Mouse (Mus musculus): ENCODE measurements around the gene Nav1. TPM values are rescaled to one million over a fixed set of nuclear protein-coding genes. Genes with fewer than 3 reads are reported as not detected.

Gene Nav1
- total RNA-seq, 2 experiments from 2014 or later: 17.2 to 29.5 TPM

- no peak for DNase-seq
These were observed 10.2 kb upstream of the Nav1 start for GRCm38 (mm10) chr1:135617344-135617743.

GRCm38 (mm10) chr1:135615715-135616641 is 8.9 kb upstream of the Nav1 start:
- DNase-seq: peak; percentile 76

DNA sequence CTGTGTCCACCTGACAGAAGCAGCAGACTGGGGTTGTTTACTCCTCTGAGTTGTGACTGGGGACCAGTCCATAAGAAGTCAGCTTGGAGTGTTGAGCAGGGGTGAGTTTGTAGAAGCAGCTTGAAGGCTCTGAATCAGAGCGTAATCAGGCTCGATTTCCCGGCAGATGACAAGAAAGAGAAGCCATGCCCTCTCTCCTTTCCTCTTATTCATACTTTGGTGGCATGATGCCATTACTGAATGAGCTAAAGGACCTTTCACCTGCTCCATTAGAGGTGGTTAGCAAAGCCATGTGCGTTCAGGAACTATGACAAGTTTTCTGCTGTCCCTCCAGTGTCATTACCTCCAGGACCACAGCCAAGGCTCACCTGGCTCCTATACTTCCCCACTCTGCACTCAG is 2.5 kb upstream of the Nav1 start:
- no peak for DNase-seq

- DNase-seq: no peak
These were observed 610 bp downstream of the Nav1 start for GRCm38 (mm10) chr1:135606355-135607015.

DNA sequence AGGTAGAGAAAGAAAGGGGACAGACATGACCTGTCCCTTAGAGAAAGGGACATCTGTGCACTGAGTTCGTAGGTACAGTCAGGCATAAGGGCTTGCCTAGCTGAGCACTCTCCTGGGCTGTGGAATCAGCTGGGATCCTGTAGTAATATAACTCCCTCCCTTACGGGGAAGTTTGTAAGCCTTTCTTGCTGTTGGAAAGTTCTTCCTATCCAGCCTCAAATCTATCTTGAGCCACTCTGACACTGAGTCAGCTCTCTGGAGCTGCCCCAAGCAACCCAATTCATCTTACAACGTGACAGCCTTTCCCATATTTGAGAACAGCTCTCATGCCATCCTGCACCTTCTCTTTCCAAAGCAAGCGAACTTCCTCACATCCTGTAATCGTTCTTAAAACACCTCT is 1.6 kb downstream of the Nav1 start:
- no peak for DNase-seq

DNA sequence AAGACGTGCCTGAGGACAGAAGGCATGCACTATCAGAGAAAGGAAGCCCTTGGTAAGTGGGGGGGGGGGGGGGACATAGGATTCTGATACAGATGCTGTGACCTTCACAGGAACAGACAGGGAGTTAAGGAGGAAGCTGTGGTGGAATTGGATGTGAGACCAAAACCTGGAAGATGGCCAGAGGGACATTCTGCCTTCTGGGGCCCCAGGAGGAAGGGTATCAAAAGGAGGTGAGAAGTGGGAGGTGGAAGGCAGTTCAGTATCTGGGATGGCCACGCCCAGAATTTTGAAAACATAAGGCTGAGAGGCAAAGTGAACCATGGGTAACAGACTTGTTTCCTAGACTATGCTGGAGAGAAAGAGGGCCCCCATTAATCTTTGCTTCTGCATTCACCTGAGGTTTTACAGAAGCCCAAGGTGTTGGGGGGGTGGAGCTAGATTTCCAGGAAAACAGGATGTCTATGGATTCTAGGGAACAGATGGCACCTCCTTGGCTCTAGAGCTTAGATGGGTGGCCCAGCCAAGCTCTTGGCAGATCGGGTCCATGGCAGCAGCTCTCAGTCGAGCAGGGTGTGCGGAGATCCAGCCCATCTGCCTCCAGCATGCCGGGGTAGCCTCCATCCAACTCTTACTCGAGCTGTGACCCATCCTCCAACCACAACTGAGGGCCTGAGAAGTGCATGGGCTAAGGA is 2.6 kb downstream of the Nav1 start:
- no peak for DNase-seq

DNA sequence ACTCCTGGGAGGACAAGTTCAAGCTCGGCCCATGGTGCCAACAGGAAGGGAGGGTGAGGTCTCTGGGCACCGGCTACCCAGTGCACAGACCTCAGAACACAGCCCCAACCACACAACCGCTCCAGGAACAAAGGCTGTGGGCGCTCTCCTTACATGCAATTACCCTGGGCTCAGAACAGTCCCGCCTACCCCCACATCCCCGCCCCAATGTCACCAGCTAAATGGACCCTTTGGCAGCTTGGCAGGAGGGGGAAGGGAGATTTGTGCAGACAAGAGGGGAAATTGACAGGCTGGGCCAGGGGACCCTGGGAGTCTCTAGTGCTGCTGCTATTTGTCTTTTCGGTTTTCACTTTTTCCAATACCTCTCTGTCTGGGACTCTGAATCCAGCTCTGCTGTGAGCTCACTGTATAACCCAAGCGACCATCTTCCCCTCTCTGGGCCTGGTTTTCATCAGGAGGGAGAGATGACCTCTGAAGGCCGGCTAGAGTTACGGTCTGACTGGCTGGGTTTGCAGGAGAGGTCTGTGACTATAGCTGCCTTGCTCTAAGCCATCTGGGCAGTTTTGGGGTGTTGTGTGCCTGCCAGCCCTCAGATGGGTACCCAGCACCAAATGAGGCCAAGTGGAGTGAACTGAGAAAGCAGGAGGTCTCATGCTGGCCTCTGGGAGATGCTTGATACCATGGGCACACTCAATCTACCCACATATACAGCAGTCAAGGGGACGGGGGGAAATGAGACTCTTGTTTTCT is 3.8 kb downstream of the Nav1 start:
- no peak for DNase-seq

DNA sequence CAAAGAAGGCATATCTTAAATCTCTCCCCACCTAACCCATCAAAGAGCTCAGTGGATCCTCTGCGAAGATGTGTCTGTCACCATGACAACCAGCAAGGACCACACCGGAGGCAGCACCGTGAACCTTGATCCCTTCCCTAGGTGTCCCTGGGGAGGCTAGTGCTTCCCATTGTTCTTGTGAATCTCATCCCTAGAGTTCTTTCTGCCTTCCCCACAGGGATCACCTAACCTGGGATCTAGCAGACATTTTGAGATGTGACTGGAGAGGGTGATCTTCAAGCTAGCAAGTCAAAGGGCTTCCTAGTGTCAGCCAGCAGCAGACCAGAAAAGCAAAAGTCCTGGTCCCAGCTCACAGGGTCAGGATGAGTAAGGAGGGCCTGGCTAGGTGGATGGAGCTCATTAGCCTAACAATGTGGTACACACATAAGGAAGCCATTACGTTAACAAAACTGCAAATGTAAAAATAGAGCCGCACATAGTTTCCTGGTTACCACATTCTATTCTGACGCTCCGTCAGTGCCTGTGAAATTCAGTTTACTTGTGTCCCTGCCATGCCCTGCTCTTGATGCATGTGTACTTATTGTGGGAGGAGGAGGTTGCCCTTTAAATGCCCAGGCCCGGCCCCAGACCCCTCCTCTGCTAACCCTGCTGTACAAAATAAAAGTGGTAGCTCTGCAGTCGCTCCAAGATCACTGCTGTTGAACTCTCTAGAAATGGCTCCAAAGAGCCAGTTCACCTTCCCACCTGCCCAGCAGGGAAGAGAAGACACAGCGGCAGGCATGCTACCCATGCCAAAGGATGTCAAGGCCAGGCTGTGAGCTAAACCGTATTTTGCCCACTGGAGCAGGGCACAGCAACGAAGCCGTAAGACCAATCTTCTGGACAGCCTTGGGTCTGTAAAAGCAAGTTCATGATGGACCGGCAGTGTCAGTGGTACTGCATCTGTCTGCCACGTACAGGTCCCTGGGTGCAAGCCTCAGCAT is 6.8 kb downstream of the Nav1 start:
- DNase-seq: no peak

DNA sequence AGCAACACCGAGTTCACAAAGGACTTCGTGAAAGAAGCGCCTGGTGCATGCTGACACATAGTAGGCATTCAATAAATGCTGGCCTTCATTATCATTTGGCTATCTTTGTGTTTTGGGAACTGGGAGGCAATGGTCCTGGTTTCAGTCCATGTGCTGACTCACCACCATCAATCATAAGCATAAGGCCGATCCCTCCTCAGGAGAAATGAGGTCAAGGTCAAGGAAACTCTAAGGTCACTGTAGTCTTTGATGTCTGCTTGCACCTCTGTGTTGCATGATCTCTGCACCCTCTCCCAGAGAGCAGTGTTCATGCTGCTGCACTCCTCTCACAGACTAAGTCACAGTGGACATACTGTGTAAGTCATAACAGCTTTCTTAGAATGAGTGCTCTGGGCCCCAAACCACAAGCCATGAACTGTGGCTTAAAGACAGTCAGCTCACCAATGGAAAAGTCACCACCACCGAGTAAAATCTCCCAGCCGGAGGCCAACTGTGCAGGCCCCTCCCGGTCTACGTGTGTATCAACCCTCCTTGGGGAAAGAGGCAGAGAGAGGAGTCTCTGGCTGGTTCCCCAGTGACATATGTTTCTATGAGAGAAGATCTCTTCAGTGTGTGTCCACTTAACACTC is 8.7 kb downstream of the Nav1 start:
- DNase-seq: no peak

GRCm38 (mm10) chr1:135594279-135594903 is 12.7 kb downstream of the Nav1 start:
- no peak for DNase-seq

DNA sequence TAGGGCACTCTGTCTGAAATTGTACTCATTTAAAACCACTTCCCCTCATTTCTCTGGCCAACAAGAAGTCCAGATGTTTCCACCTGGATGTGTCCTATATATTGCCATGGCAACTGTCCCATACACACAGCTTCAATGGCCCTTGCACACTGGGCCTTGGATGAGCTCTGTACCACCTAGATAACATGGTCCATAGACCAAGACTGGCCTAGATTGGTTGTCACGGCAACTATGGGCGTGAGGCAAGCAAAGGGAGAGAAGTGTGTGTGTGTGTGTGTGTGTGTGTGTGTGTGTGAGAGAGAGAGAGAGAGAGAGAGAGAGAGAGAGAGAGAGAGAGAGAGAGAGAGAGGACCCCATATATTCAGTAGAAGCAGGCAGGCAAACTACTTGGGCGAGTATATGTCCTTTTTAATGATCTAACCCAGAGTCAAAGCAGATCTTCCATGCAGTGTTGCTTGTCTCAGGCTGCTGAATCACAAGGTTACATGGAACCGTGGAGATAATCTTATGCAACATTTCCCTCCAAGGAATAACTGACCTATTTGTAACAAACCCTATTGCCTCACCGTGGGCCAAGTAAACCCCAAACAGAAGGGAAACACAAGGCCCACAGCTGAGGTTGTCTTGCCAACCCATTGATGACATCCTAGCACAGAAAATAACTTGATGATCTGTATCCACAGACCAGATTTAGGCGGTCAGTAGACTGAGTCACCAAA is 13.4 kb downstream of the Nav1 start:
- DNase-seq: no peak

DNA sequence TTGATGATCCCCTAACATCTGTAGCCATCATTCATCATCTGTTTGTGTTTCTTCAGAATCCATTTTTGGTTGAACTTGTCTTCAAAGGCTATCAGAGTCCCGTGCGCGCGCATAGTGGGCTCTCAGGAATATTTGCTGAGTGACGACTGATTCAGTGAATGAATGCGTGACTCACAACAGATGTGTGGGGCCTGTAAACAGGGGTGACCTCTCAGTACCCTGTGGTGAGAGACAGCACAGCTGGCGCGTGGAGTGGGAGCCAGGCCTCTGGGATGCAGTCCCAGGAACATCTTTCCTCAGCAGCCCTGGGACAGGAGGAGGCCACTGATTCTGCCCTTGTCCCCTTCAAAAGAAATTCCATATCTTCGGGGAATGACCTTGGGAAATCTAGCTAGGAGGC is 16.3 kb downstream of the Nav1 start:
- peak; percentile 38 for DNase-seq

DNA sequence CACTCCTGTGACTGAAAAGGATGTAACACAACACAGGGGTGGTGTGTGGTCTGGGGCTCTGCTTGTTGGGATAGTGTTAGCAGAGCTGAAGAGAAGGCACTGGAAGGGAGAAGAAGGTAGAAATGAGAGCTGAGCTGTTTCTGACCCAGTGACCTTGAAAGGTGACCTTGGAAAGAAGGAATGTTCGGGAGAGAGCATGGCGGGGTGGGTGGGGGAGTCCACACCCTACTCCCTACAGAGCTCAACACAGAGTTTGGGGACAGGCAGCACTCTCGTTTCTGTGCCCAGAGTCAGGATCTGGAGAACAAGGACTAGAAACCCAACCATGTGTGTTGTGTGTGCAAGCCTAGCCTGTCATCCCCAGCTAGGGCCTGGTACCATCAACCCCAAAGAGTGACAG is 18.1 kb downstream of the Nav1 start:
- DNase-seq: no peak

DNA sequence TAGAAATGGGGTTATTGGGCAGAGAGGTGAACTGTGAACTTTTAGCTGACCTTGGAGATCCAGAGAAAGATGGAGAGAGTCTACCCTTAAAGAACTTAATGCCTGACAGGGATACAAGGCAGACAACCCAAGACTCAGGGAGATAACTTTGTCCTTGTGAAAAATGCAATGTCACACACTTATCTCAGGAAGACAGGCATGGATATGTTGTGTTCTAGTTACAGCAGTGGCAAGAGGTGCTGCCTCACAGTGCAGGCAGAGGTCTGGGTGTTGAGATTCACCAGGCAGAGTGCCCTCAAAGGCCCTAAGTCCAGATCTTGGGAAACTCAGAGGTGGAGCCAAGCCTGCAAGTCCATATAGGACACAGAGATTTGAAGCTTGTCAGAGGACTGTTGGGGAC is 20.2 kb downstream of the Nav1 start:
- DNase-seq: no peak

DNA sequence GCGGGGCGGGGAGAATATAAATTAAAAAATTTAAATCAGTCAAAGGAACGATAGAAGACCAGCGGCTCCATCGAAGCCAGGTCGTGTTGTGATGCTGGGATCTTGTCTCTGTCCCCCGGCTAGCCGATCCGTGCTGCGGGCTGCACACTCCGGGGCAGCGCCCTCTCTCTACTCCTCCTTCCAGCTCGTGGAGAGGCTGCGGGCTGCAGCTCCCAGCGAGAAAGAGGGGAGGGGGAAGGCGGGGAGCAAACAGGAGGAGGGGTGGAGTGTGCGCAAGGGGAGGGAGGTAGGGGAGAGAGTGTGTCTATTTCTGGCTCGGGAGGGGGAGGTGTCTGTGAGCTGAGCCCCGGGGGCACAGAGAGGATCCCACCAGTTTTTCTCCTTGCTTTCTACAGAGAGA is 21.5 kb downstream of the Nav1 start:
- peak; percentile 39 for DNase-seq

DNA sequence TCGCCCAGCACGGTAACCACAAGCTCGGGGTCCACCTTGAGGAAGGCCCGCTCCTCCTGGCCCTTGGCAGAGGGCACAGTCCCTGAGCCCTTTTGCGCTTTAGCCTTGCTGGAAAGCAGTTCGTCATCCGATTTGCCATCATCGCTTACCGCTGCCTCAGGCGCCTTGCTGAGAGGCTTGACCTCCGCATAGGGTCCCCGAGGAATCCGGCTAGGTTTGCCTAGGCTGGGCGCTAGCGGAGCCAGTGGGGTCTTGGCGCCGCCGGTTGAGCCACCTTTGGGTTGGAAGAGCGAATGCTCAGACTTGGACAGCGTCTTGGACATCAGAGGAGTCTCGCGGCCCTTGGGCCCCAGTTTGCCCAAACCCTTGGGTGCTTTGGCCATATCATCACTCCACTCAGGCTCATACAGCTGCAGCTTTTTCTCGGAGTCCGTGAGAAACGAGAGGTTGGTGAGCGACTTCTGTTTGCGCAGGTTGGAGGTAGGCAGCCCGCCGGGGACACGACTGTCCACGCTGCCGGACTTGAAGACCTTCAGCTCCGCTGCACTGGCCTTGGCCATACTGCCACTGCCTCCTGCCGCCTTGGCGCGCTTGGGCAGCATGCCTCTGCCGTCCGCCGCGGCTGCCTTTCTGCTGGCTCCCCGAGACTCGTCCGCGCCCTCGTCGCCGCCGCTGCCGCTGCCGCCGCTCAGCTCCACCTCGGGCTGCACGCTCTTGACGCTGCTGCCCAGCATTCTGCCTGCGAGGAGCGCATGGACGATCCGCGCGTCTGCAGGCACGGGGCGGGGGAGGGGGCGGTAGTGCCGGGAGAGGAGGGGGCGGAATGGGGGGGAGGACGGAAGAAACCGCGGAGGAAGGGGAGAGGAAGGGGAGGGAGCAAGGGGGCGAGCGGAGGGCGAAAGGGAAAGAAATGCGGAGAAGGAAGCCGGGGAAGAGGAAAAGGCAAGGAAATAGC is 22.2 kb downstream of the Nav1 start:
- peak; percentile 51 for DNase-seq

- peak; percentile 54 for DNase-seq
These were observed 23.2 kb downstream of the Nav1 start for GRCm38 (mm10) chr1:135583678-135584515.

All from gastrocnemius, postnatal 10 days (tissue).